Mouse (Mus musculus): Measurements from ENCODE around the gene B3galt6.

- TF ChIP-seq CTCF (IDR thresholded peaks at IDR 0.05; ENCODE audit: low read depth, low read length) (no peak), POLR2A (IDR thresholded peaks at IDR 0.05; ENCODE audit: extremely low read depth, insufficient read depth, low read length) (no peak)
Measured at GRCm38 (mm10) chr4:156030651-156031118, 38.2 kb upstream of the B3galt6 start.

Measured in liver, adult 2 months (tissue).